Mouse (Mus musculus) megakaryocyte, embryonic 14.5 days (primary cell): Measurements from ENCODE around the gene 1810010H24Rik.

Source experiments
- FLI1 ChIP-seq: IDR thresholded peaks from 2 replicates; pipeline ENCODE4 v1.6.1; 2012; ENCODE audit warnings: low read length, inconsistent platforms, mixed read lengths
- GATA1 ChIP-seq: IDR thresholded peaks from 3 replicates; pipeline ENCODE4 v1.6.1; 2012; ENCODE audit warnings: mixed read lengths, low read length, inconsistent platforms, borderline replicate concordance

GRCm38 (mm10) chr11:107005538-107005937 lies 19.9 kb upstream of the 1810010H24Rik start:
- TF ChIP-seq GATA1, result no peak
- TF ChIP-seq FLI1, result no peak
